Mouse (Mus musculus) heart, postnatal 36 days (tissue): ENCODE results near the gene Matk. TPM values are rescaled to one million over a fixed set of nuclear protein-coding genes. Genes with fewer than 3 reads are reported as not detected.

ENCODE experiments used
- DNase-seq, 2 experiments: peaks; one replicate each; pipeline ENCODE4 v3.0.0; 2021 to 2022
- intact Hi-C: fragments of 180-260 bp; cut with DNase I; formaldehyde crosslinking; loops from one replicate; pipeline ENCODE4 v1.15.1; 2025
- total RNA-seq, 2 experiments: library from RNA; stranded (reverse); gene quantifications; 2 replicates each; pipeline ENCODE4 v1.2.3; 2021

Gene Matk
- total RNA-seq, 2 experiments from 2014 or later, result 0.39 to 0.41 TPM

- peak in 1 of 2 experiments; percentile 46 for DNase-seq
- intact Hi-C loops, result no loop called here
These were observed 11.9 kb upstream of the Matk start for GRCm38 (mm10) chr10:81240876-81241275.

GRCm38 (mm10) chr10:81242021-81242420 is 10.7 kb upstream of the Matk start:
- DNase-seq, result no peak
- intact Hi-C loops, result no loop called here

DNA sequence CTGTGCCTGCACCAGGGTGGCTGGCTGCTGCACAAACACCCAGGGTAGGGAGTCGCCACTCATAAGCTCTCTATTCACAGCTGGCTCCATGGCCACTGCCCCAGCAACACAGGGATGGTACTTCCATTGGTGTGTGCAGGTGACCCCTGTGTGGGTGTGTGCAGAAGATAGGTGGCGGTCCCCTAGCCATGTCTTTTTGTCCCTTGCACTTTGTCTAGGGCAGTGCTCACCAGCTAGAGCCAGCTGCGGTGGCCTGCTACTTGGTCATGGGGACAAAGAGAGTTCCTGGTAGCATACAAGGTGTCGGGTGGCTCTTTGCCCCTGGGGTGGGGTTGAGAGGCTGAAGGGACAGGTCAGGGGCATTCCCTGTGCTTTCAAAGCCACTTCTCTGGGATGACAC is 8.6 kb upstream of the Matk start:
- no peak for DNase-seq
- intact Hi-C loops, result loop anchor here (2.0 kb wide), 1 partner anchor 39 kb away; no protein-coding TSS in a partner anchor

GRCm38 (mm10) chr10:81244595-81244994 is 8.1 kb upstream of the Matk start:
- intact Hi-C loops, result loop anchor here (2.0 kb wide), 1 partner anchor 38 kb away; no protein-coding TSS in a partner anchor
- peak; percentile 78 to 87 for DNase-seq

DNA sequence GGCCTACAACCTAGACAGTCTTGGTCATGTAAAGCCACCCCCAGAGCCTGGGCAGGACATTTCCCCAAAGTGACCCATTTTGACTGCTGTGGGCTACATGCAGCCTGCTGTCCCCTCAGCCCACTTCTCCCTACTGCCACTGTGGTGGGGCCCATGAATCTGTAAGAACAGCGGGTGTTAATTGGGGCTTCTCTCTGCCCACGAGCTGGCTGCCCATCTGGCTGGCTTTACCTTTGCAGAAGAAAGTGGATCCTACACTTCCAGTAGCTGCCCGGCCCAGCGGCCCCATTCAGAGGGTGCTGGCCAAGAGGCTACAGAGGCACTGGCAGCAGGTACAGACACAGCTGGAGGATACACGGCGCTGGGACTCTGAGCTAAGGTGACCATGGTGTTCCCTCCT is 7.6 kb upstream of the Matk start:
- intact Hi-C loops, result loop anchor here (2.0 kb wide), 1 partner anchor 38 kb away; no protein-coding TSS in a partner anchor
- no peak for DNase-seq

GRCm38 (mm10) chr10:81247804-81248203 is 4.9 kb upstream of the Matk start:
- intact Hi-C loops, result no loop called here

GRCm38 (mm10) chr10:81249442-81249841 is 3.3 kb upstream of the Matk start:
- intact Hi-C loops, result no loop called here
- no peak for DNase-seq

More at GRCm38 (mm10) chr10:81247804-81248203, 4.9 kb upstream of the Matk start:
- no peak for DNase-seq

GRCm38 (mm10) chr10:81254886-81255285 is 2.2 kb downstream of the Matk start:
- no peak for DNase-seq
- intact Hi-C loops, result no loop called here

- intact Hi-C loops, result no loop called here
These were observed 4.7 kb downstream of the Matk start for GRCm38 (mm10) chr10:81257158-81258039.

GRCm38 (mm10) chr10:81259225-81259884 is 6.6 kb downstream of the Matk start:
- intact Hi-C loops, result no loop called here
- no peak for DNase-seq

More at GRCm38 (mm10) chr10:81257158-81258039, 4.7 kb downstream of the Matk start:
- DNase-seq, result no peak

DNA sequence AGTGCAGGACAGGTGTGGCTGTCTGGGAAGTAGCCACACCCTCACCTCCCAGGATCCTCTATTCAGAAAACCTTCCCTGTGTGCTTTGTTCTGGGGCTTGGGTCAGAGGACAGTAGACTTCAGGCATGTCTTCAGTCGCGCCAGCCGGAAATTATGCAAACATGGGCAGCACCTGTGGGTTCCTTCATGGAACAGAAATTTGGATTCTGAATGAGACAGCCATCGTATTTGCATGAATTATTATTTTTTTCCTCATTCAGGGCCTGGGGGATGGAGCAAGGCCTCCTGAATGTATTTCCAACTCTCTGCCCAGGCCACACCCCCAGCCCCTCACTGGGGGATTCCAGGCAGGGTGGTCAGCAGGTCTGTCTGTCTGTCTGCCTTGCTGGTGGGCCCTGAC is 8.3 kb downstream of the Matk start:
- DNase-seq, result no peak
- intact Hi-C loops, result no loop called here

GRCm38 (mm10) chr10:81265540-81265939 is 12.8 kb downstream of the Matk start:
- intact Hi-C loops, result no loop called here
- DNase-seq, result no peak

DNA sequence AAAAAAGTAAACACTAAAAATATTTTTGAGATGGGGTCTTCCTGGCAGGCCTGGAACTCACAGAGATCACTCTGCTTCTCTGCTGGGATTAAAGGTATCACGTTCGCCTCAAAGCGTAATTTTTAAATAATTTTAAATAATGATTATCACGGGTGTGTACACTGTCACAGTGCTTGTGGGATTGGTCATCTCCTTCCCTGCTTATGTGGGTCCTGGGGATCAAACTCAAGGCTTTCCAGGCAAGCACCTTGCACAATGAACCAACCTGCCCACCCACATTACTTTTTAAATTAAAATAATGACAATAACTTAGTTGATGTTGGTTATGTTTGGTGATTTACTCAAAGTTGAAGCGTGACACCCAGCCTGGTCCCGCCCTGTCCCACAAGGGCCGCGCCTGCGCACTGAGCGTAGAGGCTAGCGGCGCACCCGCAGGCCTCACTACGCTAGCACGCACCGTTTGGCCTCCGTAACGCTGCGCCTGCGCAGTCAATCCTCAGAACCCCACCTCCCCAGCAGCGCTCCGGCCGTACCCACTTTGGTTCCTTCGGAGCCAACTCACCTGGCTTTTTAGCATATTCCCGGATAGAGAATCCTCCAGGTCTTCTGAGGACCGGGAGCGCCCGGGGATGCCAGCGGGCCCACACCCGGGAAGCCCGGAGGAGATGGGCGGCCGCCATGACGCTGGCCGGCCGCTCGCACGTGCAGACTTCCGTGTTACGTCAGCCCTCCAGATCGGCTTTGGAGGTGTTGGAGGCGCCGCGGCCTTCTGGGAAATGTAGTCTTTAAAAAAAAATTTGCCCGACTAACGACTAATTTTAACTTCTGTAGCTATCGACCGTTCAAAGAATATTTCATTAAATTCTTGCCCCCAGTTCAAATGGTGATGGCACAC is 13.7 kb downstream of the Matk start, which contains the start of the genes Mrpl54 and Apba3:
TSS of gene Mrpl54 (minus strand) at position 724 of the 895 bp plus-strand sequence.
TSS of gene Apba3 (plus strand) at position 750 of the 895 bp plus-strand sequence.
- DNase-seq, result peak; percentile 97 to 99
- intact Hi-C loops, result no loop called here

DNA sequence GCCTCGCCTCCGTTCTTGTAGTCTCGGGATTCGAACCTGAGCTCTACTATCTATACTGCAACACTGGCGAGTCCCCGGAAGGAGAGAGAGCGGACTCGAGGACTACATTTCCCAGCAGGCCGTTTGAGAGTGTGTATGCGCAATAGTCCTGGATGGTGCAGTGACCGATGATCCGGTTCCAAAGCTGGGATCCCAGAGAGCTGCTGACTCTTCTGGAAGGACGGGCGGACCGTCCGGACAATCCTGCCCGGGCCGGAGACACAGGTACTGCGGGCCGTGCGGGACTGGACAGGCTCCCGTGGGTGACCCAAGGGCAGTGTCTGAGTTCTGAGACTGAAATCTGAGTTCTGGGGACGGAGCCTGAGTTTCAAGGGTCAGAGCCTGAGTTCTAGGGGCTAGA is 15.3 kb downstream of the Matk start:
- peak; percentile 82 to 84 for DNase-seq
- intact Hi-C loops, result no loop called here

DNA sequence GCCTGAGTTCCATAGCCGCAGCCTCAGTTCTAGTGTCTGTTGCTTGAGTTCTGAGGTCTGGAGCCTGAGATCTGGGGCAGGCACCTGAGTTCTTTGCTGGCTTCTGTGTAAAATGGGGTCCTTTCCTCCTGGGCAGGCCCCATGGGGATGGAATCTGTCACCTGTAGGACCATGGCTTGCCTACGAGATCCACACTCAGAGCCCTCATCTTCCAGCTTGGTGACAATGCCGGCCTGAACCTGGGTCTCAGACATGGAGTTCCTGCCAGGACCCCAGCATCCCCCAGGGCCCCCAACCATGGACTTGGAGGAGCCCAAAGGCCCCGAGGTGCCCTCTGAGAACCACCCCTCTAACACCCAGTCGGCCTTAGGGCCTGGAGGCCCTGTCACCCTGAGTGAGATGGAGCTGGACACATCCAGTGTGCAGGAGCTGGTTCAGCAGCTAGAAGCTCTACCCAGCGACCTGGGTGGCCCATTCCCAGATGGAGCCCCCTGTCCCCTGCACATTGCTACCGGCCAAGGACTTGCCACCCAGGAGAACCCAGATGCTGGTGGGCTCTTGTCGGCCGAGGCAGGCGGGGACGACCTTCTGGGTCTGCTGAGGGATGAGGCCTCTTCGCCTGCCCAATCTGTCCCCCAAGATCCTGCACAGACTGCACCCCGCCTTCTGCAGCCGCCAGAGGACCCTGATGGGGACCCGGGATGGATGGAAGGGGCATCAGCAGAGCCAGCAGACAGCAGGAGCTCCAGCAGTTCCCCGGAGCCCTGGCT is 16.1 kb downstream of the Matk start:
- intact Hi-C loops, result no loop called here
- no peak for DNase-seq

DNA sequence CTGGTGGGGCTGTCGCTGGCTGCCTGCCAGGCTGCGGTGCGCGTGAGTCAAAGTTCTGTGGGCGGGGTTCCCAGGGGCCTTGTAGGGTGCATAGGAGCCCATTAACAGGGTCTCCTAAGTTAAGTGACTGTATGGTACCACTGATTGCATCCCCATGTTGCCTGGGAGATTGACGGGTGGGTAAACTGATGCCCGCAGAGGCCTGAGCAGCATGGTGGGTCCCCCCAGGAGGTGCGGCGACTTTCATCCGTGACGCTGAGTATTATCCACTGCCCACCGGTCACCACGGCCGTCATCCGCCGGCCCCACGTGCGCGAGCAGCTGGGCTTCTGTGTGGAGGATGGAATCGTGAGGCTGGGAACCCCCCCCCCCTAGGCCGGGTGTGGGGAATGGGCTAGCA is 19.6 kb downstream of the Matk start:
- DNase-seq, result no peak
- intact Hi-C loops, result no loop called here

DNA sequence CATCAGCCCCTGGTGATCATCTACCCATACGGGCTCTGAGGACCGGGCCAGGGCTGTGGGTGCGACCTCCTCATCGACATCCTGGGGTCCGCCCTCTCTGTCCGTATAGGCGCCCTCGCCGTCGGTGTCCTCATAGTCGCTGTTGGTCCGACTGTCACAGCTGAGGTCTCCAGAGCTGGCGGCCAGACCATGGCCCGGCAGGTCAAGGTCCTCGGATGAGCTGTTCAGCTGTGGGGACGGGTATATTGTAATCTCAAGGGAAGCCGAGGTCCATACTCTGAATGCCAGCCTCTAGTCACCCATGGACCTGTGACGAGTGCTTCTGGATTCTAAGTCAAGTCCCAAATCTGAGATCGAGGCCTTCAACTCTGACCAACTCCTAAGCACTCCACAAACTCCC is 21.1 kb downstream of the Matk start:
- no peak for DNase-seq
- intact Hi-C loops, result no loop called here

DNA sequence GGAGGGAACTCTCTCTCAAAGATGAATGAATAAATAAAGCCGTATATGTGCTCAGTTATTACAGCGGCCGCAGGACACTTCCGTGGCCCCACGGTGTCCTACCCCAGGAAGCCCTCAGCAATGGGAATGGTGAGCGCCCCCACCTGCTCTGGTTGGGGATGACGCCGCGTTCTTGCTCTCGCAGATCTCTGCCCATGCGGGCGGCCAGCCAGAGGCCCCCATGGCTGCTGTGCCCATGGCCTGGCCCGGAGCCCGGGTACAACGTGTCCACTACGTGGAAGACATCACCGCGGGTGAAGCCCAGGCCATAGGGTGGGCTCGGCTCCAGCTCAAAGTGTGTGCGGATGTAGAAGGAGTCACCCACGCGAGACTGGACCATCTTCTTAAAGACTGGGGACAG is 24.9 kb downstream of the Matk start:
- no peak for DNase-seq
- intact Hi-C loops, result no loop called here

DNA sequence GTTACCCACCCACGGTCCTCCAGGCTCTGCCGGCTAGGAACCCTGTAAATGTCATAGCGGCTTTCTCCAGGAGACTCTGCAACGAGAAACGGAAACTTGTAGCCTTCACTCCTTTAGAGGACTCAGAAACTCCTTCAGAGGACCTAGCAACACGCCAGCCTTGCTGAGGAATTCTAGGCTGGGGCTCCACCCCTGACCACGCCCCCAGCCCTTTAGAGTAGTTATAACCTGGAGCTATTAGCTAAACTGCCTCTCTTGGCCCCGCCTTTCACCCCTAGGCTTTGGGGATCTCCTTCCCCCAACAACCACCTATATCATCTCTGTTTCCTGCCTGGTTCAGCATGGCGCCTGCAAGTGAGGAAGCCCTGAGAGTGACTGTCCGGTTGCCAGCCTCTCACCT is 26.8 kb downstream of the Matk start:
- no peak for DNase-seq
- intact Hi-C loops, result no loop called here

- no peak for DNase-seq
- intact Hi-C loops, result no loop called here
These were observed 31.5 kb downstream of the Matk start for GRCm38 (mm10) chr10:81284189-81284588.
